Mouse (Mus musculus) ovary, adult 10 weeks (tissue): ENCODE results near the gene Tbc1d1. TPM values are rescaled to one million over a fixed set of nuclear protein-coding genes. Genes with fewer than 3 reads are reported as not detected.

Experiments used
- polyA plus RNA-seq: library from polyadenylated mRNA; stranded (reverse); fragments of 350-450 nt; fragmentation: Illumina TruSeq; extraction: RNeasy Lipid Tissue Mini Kit (QIAGEN cat#74804); gene quantifications from one replicate; pipeline ENCODE4 v1.2.3, GENCODE M21; 2014

The Tbc1d1 gene
- 35.4 TPM for polyA plus RNA-seq

DNA sequence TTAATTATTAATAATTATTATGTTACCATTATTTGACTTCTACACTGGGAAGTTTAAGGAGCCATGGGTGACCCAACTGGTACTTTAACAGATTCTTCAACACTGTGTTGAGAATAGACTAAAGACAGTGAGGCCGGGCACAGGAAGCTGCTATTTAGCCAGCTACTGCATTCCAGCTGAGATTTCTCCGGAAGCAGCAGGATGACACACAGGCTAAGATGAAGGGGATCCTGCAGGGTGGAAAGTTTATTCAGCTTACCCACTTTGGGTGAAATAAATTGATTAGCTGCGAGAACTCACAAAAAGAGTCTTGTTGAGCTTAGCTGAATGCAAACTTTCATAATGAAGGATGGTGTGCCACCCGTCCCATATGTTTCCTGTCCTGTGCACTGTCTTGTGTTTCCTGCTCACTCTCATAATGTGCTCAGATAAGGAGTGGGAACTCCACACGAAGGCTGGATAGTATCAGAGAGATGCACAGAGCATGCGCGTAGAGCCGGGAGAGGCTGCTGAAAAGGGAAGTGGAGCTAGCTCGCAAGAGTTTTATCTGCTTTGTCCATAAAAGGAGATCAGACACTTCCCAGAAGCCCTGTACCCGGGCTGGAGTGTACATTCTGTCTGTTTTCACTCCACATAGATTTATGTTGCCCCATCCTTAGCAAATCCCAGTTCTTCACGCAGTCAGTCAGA lies at the start of gene Tbc1d1:
Gene Tbc1d1, plus strand, starts transcription at position 445 of the 690 bp plus-strand sequence.

Other genes starting within 250 kb of the Tbc1d1 start
- gene Rell1, start 187.4 kb upstream of the Tbc1d1 start, polyA plus RNA-seq: 21.8 TPM
- gene Pgm2, start 63.4 kb upstream of the Tbc1d1 start, polyA plus RNA-seq: 95.5 TPM